Mouse (Mus musculus) myocyte (in vitro differentiated cells): ENCODE data around the gene Kyat1. TPM values are rescaled to one million over a fixed set of nuclear protein-coding genes. Genes with fewer than 3 reads are reported as not detected.
"Not testable (repeated sequence)": the region's sequence is repeated elsewhere in the genome, so short reads cannot be mapped to it uniquely, and the experiment has no call there.

Experiments
- H3K27me3 ChIP-seq: one replicate; pipeline ENCODE4 v1.6.1; 2011; ENCODE audit not compliant: control insufficient read depth, insufficient read depth, insufficient read length
- H3K36me3 ChIP-seq: one replicate; pipeline ENCODE4 v1.6.1; 2011; ENCODE audit not compliant: control insufficient read depth, insufficient read depth
- H3K4me2 ChIP-seq: one replicate; pipeline ENCODE4 v1.6.1; 2011; ENCODE audit warnings: low read depth, control low read depth
- H3K4me3 ChIP-seq: one replicate; pipeline ENCODE4 v1.5.1; 2011; ENCODE audit warnings: mild to moderate bottlenecking, control low read depth, moderate library complexity
- H3K79me2 ChIP-seq: one replicate; pipeline ENCODE4 v1.6.1; 2011; ENCODE audit not compliant: control insufficient read depth, insufficient read depth
- H3ac ChIP-seq: one replicate; pipeline ENCODE4 v1.6.1; 2011; ENCODE audit not compliant: control insufficient read depth, insufficient read length
- CEBPB ChIP-seq: IDR thresholded peaks from 2 replicates; pipeline ENCODE4 v1.6.1; 2011; ENCODE audit warnings: mild to moderate bottlenecking, moderate library complexity; ENCODE audit not compliant: poor library complexity, insufficient read depth, severe bottlenecking
- E2F4 ChIP-seq: IDR thresholded peaks from one replicate; pipeline ENCODE4 v1.6.1; 2011; ENCODE audit warnings: mild to moderate bottlenecking, control low read depth, moderate library complexity; ENCODE audit not compliant: insufficient read depth
- MAX ChIP-seq: IDR thresholded peaks from one replicate; pipeline ENCODE4 v1.6.1; 2011; ENCODE audit warnings: low read depth, mild to moderate bottlenecking, control low read depth
- MYOD1 ChIP-seq, 3 experiments: IDR thresholded peaks; one replicate each; pipeline ENCODE4 v1.6.1; 2011; ENCODE audit warnings: control low read depth in 2 of 3, low read depth in 2 of 3, mild to moderate bottlenecking in 2 of 3, moderate library complexity in 1 of 3; ENCODE audit not compliant: insufficient read length in 2 of 3, control insufficient read depth in 1 of 3
- MYOG ChIP-seq, 3 experiments: IDR thresholded peaks; one replicate each; pipeline ENCODE4 v1.6.1; 2011; ENCODE audit warnings: control low read depth in 2 of 3, low read depth in 2 of 3, mild to moderate bottlenecking in 2 of 3; ENCODE audit not compliant: insufficient read length in 2 of 3, control insufficient read depth in 1 of 3, insufficient read depth in 1 of 3
- POLR2A ChIP-seq: IDR thresholded peaks from one replicate; pipeline ENCODE4 v1.6.1; 2011; ENCODE audit warnings: low read depth, mild to moderate bottlenecking, control low read depth, moderate library complexity; ENCODE audit not compliant: insufficient read length
- POLR2AphosphoS2 ChIP-seq: IDR thresholded peaks from one replicate; pipeline ENCODE4 v1.6.1; 2011; ENCODE audit warnings: low read depth, control low read depth; ENCODE audit not compliant: insufficient read length
- REST ChIP-seq: IDR thresholded peaks from one replicate; pipeline ENCODE4 v1.6.1; 2011; ENCODE audit warnings: mild to moderate bottlenecking, control low read depth, moderate library complexity; ENCODE audit not compliant: insufficient read depth, insufficient read length
- SRF ChIP-seq: IDR thresholded peaks from one replicate; pipeline ENCODE4 v1.6.1; 2011; ENCODE audit warnings: low read depth; ENCODE audit not compliant: control insufficient read depth, insufficient read length
- TCF12 ChIP-seq: IDR thresholded peaks from one replicate; pipeline ENCODE4 v1.6.1; 2011; ENCODE audit warnings: mild to moderate bottlenecking, control low read depth; ENCODE audit not compliant: poor library complexity, insufficient read depth, severe bottlenecking
- TCF3 ChIP-seq: IDR thresholded peaks from one replicate; pipeline ENCODE4 v1.6.1; 2011; ENCODE audit warnings: low read depth, control low read depth; ENCODE audit not compliant: insufficient read length
- USF1 ChIP-seq: IDR thresholded peaks from one replicate; pipeline ENCODE4 v1.6.1; 2011; ENCODE audit warnings: low read depth, mild to moderate bottlenecking, control low read depth, moderate library complexity
- polyA plus RNA-seq: library from polyadenylated mRNA; unstranded; fragments of >200 nt; fragmentation: generic; extraction: Trizol; gene quantifications from one replicate; pipeline ENCODE4 v1.2.1, GENCODE M21; 2012; ENCODE audit warnings: missing spikeins

Gene Kyat1
- polyA plus RNA-seq, 1 experiment = 11.3 TPM

DNA sequence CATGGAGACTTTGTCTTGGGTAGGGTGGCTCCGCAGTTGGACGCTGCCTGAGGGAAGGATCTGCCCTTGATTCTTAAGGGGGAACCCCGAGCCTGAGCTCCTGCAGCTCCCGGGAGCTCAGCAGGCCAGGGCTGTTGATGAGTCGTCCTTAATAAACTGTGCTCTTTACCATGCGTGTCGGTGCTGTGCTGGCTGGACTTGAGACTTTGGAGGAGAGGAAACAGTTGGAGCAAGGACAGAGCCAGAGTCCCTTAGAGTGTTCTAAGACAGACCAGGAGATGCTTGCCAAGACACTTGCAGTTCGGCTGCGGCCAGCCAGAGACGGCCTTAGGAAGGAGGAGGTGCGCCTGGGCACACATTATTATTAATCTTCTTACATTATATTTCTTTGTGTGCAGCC, 53.8 kb downstream of the Kyat1 start:
- TF ChIP-seq MAX (no peak), TCF12 (no peak), USF1 (no peak)
- Histone ChIP-seq H3ac (no peak overlapping the region), H3K27me3 (no peaks in the 10 kb centered on the region), H3K4me3 (no peak overlapping the region), H3K4me2 (no peak overlapping the region), H3K36me3 (no peaks in the 10 kb centered on the region), H3K79me2 (no peaks in the 10 kb centered on the region)

GRCm38 (mm10) chr2:30147466-30147865, 58.2 kb downstream of the Kyat1 start:
- TF ChIP-seq MAX (no peak), REST (no peak), MYOD1 (IDR thresholded peaks at IDR 0.05; ENCODE audit: control insufficient read depth in 1 of 3, insufficient read length in 2 of 3, low read depth in 2 of 3) (no peak), POLR2AphosphoS2 (no peak), TCF3 (no peak), E2F4 (no peak), MYOG (IDR thresholded peaks at IDR 0.05; ENCODE audit: control insufficient read depth in 1 of 3, insufficient read depth in 1 of 3, insufficient read length in 2 of 3, low read depth in 2 of 3) (no peak), CEBPB (no peak), USF1 (no peak), POLR2A (no peak)
- no peaks in the 10 kb centered on the region for H3K79me2 ChIP-seq
- no peak overlapping the region for H3ac ChIP-seq
- no peak overlapping the region for H3K4me3 ChIP-seq
- no peaks in the 10 kb centered on the region for H3K27me3 ChIP-seq
- peaks cover 5% of the 10 kb centered on the region for H3K36me3 ChIP-seq
- H3K4me2 ChIP-seq = no peak overlapping the region

DNA sequence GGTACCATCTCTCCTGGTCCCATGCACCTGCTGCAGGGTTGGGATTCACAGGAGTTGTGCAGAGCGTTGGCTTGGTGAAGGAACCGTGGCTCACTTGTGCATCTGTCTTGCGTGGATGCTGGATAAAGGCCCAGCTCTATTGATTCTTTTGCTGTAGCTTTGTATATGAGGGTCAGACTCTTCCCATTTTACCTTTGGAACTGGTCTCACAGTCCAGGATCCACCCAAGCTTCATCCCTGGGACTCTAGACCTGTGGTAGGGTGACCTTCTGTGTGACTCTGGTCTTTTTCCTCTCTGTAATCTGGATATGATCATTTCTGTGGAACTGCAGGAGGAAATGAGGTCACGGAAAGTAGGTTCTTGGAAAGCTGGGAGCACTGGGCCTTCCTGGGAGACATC, 61.2 kb downstream of the Kyat1 start:
- no peak overlapping the region for H3K4me3 ChIP-seq
- H3K4me2 ChIP-seq = no peak overlapping the region
- no peak for TF ChIP-seq SRF
- no peak for TF ChIP-seq REST
- TF ChIP-seq USF1 = no peak
- TF ChIP-seq MAX = no peak
- TF ChIP-seq POLR2AphosphoS2 = no peak
- H3ac ChIP-seq = no peak overlapping the region
- H3K79me2 ChIP-seq = no peaks in the 10 kb centered on the region
- H3K27me3 ChIP-seq = no peaks in the 10 kb centered on the region
- peaks cover 24% of the 10 kb centered on the region for H3K36me3 ChIP-seq

DNA sequence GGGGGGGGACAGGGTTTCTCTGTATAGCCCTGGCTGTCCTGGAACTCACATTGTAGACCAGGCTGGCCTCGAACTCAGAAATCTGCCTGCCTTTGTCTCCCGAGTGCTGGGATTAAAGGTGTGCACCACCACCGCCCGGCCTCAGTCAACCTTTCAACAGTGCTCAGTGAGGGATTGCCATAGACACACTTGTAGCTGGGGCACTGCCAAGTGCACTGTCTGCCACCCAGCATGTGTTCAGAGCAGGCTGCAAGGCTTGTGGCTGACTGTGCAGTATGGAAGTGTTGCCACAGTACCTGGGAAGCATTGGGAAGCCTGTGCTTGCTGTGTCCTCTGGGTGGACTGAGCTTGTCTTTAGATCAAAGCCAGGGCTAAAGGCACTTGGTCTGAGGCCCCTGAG, 65.6 kb downstream of the Kyat1 start:
- H3K4me3 ChIP-seq, H3K4me2 ChIP-seq, H3K79me2 ChIP-seq, H3ac ChIP-seq, H3K27me3 ChIP-seq: not testable (repeated sequence)
- H3K36me3 ChIP-seq = peaks cover 35% of the 10 kb centered on the region

- H3ac ChIP-seq = no peak overlapping the region
- peaks cover 12% of the 10 kb centered on the region for H3K79me2 ChIP-seq
- no peak overlapping the region for H3K4me2 ChIP-seq
- H3K36me3 ChIP-seq = peaks cover 22% of the 10 kb centered on the region
- no peak overlapping the region for H3K4me3 ChIP-seq
- TF ChIP-seq E2F4 = no peak
- TF ChIP-seq USF1 = no peak
- no peak for TF ChIP-seq TCF3
- TF ChIP-seq MYOG (IDR thresholded peaks at IDR 0.05; ENCODE audit: control insufficient read depth in 1 of 3, insufficient read depth in 1 of 3, insufficient read length in 2 of 3, low read depth in 2 of 3) = no peak
- TF ChIP-seq POLR2AphosphoS2 = no peak
- no peak for TF ChIP-seq SRF
- no peak for TF ChIP-seq TCF12
- no peak for TF ChIP-seq CEBPB
- no peak for TF ChIP-seq POLR2A
- TF ChIP-seq MYOD1 (IDR thresholded peaks at IDR 0.05; ENCODE audit: control insufficient read depth in 1 of 3, insufficient read length in 2 of 3, low read depth in 2 of 3) = no peak
- no peak for TF ChIP-seq MAX
- no peak for TF ChIP-seq REST
- H3K27me3 ChIP-seq = no peaks in the 10 kb centered on the region
Observed at GRCm38 (mm10) chr2:30136458-30136857, 69.2 kb downstream of the Kyat1 start.

Other genes starting within 250 kb of the Kyat1 start
- 167 TPM for gene Sptan1, start 240.3 kb downstream of the Kyat1 start, polyA plus RNA-seq
- 21.6 TPM for gene Wdr34, start 157.0 kb downstream of the Kyat1 start, polyA plus RNA-seq
- 118 TPM for gene Set, start 148.5 kb downstream of the Kyat1 start, polyA plus RNA-seq
- 4.3 TPM for gene Pkn3, start 128.2 kb downstream of the Kyat1 start, polyA plus RNA-seq
- 20.8 TPM for gene Zdhhc12, start 112.2 kb downstream of the Kyat1 start, polyA plus RNA-seq
- gene Zer1, start 81.3 kb downstream of the Kyat1 start, polyA plus RNA-seq = 13.1 TPM
- 25.8 TPM for gene Tbc1d13, start 72.1 kb downstream of the Kyat1 start, polyA plus RNA-seq
- 17.6 TPM for gene Endog, start 34.4 kb downstream of the Kyat1 start, polyA plus RNA-seq
- gene Spout1, start 27.4 kb downstream of the Kyat1 start, polyA plus RNA-seq = 28.7 TPM
- gene Lrrc8a, start 31.9 kb upstream of the Kyat1 start, polyA plus RNA-seq = 22.6 TPM
- gene Gm28035, start 34.7 kb upstream of the Kyat1 start, polyA plus RNA-seq = 0.55 TPM
- 14.7 TPM for gene Phyhd1, start 60.4 kb upstream of the Kyat1 start, polyA plus RNA-seq
- not detected for gene Gm28038, start 75.2 kb upstream of the Kyat1 start, polyA plus RNA-seq
- gene Dolk, start 80.5 kb upstream of the Kyat1 start, polyA plus RNA-seq = 28.3 TPM
- gene Nup188, start 80.5 kb upstream of the Kyat1 start, polyA plus RNA-seq = 54.0 TPM
- gene Sh3glb2, start 153.5 kb upstream of the Kyat1 start, polyA plus RNA-seq = 73.7 TPM
- gene Miga2, start 158.4 kb upstream of the Kyat1 start, polyA plus RNA-seq = 13.6 TPM
- 15.7 TPM for gene Dolpp1, start 186.4 kb upstream of the Kyat1 start, polyA plus RNA-seq
- gene Crat, start 210.0 kb upstream of the Kyat1 start, polyA plus RNA-seq = 42.2 TPM
- gene Ptpa, start 210.2 kb upstream of the Kyat1 start, polyA plus RNA-seq = 151 TPM